Mouse (Mus musculus) neural tube, embryonic 10.5 days (tissue): ENCODE data around the gene Mmp21.
"Not testable (repeated sequence)": the region's sequence is repeated elsewhere in the genome, so short reads cannot be mapped to it uniquely, and the experiment has no call there.

ENCODE experiments used
- DNase-seq: peaks from one replicate; pipeline ENCODE4 v3.0.0-alpha.2; 2017; ENCODE audit warnings: low spot score; ENCODE audit errors: extremely low spot score

Mmp21 gene

GRCm38 (mm10) chr7:133679961-133680360 is at the start of gene Mmp21:
TSS of gene Mmp21 (minus strand) at chr7:133680061.
- DNase-seq: no peak

- no peak for DNase-seq
Measured at GRCm38 (mm10) chr7:133729351-133729750, 49.5 kb upstream of the Mmp21 start.

GRCm38 (mm10) chr7:133727027-133727426 is 47.2 kb upstream of the Mmp21 start:
- no peak for DNase-seq

GRCm38 (mm10) chr7:133725571-133725970 is 45.7 kb upstream of the Mmp21 start:
- no peak for DNase-seq

- no peak for DNase-seq
Measured at GRCm38 (mm10) chr7:133724844-133725243, 45.0 kb upstream of the Mmp21 start.

- DNase-seq: no peak
Measured at GRCm38 (mm10) chr7:133720616-133721015, 40.8 kb upstream of the Mmp21 start.

- DNase-seq: no peak
Measured at GRCm38 (mm10) chr7:133718580-133718979, 38.7 kb upstream of the Mmp21 start.

GRCm38 (mm10) chr7:133715387-133715786 is 35.5 kb upstream of the Mmp21 start:
- no peak for DNase-seq

- DNase-seq: no peak
Measured at GRCm38 (mm10) chr7:133707301-133707700, 27.4 kb upstream of the Mmp21 start.

- no peak for DNase-seq
Measured at GRCm38 (mm10) chr7:133703906-133704305, 24.0 kb upstream of the Mmp21 start.

- no peak for DNase-seq
Measured at GRCm38 (mm10) chr7:133702333-133702732, 22.5 kb upstream of the Mmp21 start.

- no peak for DNase-seq
Measured at GRCm38 (mm10) chr7:133701366-133701765, 21.5 kb upstream of the Mmp21 start.

GRCm38 (mm10) chr7:133699885-133700284 is 20.0 kb upstream of the Mmp21 start:
- DNase-seq: no peak

- DNase-seq: no peak
Measured at GRCm38 (mm10) chr7:133698021-133698709, 18.3 kb upstream of the Mmp21 start.

- DNase-seq: not testable (repeated sequence)
Measured at GRCm38 (mm10) chr7:133685644-133686043, 5.8 kb upstream of the Mmp21 start.

- DNase-seq: no peak
Measured at GRCm38 (mm10) chr7:133684701-133685100, 4.8 kb upstream of the Mmp21 start.

- DNase-seq: no peak
Measured at GRCm38 (mm10) chr7:133684110-133684509, 4.2 kb upstream of the Mmp21 start.

GRCm38 (mm10) chr7:133683626-133684025 is 3.8 kb upstream of the Mmp21 start:
- no peak for DNase-seq

- DNase-seq: no peak
Measured at GRCm38 (mm10) chr7:133679439-133679838, 422 bp downstream of the Mmp21 start.

GRCm38 (mm10) chr7:133678716-133679115 is 1.1 kb downstream of the Mmp21 start:
- DNase-seq: no peak

GRCm38 (mm10) chr7:133676002-133676401 is 3.9 kb downstream of the Mmp21 start:
- no peak for DNase-seq

GRCm38 (mm10) chr7:133670846-133671245 is 9.0 kb downstream of the Mmp21 start:
- no peak for DNase-seq

- DNase-seq: no peak
Measured at GRCm38 (mm10) chr7:133669946-133670345, 9.9 kb downstream of the Mmp21 start.

GRCm38 (mm10) chr7:133669071-133669470 is 10.8 kb downstream of the Mmp21 start:
- no peak for DNase-seq
